Mouse (Mus musculus) kidney, adult 11 months (tissue): ENCODE data around the gene Patl1.
"Not testable (repeated sequence)": the region's sequence is repeated elsewhere in the genome, so short reads cannot be mapped to it uniquely, and the experiment has no call there.

Source experiments
- DNase-seq: peaks from one replicate; pipeline ENCODE4 v3.0.0; 2022

The Patl1 gene

DNA sequence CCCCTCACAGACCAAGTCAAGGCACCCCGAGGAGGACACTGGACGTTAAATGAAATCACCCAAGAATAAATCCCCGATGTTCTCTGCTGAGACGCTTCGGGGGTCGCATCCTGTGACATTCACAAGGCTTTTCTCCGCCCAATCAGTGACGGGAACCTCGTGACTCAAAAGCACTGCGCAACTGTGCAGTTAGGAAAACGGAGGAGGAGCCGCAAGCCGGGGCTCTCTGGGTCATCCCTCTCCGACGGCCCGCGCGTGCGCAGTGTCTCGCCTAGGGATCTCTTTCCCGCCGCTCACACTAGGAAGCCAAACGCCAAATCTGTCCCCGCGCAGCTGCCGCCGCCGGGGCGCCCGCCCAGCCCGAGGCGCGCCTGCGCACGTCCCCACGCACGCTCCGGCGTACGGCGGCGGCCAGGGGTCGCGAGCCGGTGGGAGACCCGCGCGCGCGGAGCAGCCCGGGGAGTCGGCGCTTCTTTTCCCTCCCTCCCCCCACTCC lies at the start of gene Patl1:
Gene Patl1, plus strand, starts transcription at position 363 of the 496 bp plus-strand sequence.
- peak; percentile 98 for DNase-seq

GRCm38 (mm10) chr19:11867837-11868236 lies 44.4 kb upstream of the Patl1 start:
- DNase-seq = no peak

DNA sequence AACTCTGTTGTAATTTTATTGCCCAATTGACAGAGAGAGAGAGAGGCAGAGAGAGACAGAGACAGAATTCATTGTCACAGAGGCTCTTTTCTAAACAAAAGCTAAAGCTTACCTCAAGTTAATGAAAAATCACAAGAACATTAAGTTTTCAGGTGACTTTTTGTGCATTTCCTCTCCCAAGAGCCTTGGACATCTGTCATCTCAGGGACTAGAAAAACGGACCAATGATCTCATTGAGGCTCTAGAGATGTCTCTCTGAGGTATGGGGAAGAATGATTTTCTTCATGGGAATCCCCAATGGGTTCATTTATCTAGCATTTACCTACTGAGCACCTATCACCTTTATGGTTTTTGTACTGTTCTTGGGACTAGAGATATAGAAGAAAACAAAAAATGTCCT lies 37.2 kb upstream of the Patl1 start, which contains the start of gene Olfr1419:
Gene Olfr1419, minus strand, starts transcription at position 101 of the 400 bp plus-strand sequence.
- DNase-seq = no peak

- DNase-seq = not testable (repeated sequence)
Measured at GRCm38 (mm10) chr19:11878404-11878803, 33.8 kb upstream of the Patl1 start.

- no peak for DNase-seq
Measured at GRCm38 (mm10) chr19:11886265-11886664, 25.9 kb upstream of the Patl1 start, which contains the start of gene Olfr1420. Olfr1420 (plus strand) TSS chr19:11886565.

- DNase-seq = no peak
Measured at GRCm38 (mm10) chr19:11911021-11911420, 1.2 kb upstream of the Patl1 start.

- DNase-seq = no peak
Measured at GRCm38 (mm10) chr19:11911603-11912002, 596 bp upstream of the Patl1 start.

DNA sequence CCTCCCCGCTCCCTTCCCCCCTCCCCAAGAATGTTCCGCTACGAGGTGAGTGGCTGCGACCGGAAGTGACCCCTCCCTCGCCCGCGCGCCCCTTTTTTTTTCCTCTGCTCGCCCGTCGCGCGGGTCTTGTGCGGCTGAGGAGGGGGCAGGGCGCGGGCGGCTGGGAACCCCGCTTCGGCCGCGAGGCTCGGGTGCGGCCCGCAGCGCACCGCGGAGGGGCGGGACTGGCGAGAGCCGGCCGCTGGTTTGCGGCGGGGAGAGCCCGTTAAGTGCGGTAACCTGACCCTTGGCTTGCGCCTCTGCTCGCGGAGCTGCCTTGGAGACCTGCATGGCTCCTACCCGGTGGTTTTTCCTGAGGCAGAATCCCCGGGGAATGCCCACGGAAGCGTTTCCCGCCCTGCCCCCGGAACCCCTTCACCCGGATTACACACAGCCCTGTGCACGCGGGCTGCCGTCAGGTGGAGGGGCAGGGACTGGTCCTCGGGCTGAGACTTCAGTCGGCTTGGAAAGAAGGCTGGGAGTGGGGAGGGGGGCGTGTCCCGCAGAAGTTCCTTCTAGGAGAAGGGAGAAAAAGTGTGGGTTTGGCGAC lies 428 bp downstream of the Patl1 start:
- DNase-seq = peak; percentile 61

DNA sequence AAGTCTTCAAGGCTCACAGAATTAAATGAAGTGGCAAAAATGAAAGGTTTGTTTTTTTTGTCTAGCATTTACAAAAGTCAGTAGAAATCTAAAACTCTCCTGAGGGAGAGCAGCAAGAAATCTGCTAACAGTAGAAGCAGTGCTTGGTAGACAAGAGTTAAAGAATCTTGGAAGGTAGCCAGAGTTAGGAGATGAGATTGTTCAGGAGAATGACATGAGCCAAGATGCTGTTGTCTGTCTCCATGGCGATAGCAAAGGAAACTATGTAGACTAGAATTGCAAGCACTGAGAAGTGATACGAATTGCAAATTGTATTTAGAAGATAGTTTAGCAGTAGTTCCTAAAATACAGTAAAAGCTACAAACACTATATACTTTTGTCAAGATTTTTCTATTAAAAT lies 3.6 kb downstream of the Patl1 start:
- no peak for DNase-seq

- no peak for DNase-seq
Measured at GRCm38 (mm10) chr19:11922068-11922467, 9.9 kb downstream of the Patl1 start.

DNA sequence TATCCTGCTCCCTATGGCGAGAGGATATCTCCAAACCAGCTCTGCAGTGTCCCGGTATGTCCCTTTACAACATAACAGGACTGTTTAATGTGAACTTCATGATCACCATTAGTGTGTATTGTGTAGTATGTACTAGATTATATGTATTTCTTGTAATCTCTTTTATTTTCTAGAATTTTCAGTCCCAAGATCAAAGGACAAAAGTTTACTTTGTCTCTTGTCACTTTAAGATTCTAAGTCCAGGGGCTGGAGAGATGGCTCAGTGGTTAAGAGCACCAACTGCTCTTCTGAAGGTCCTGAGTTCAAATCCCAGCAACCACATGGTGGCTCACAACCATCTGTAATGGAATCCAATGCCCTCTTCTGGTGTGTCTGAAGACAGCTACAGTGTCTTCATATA lies 10.3 kb downstream of the Patl1 start:
- DNase-seq = not testable (repeated sequence)

DNA sequence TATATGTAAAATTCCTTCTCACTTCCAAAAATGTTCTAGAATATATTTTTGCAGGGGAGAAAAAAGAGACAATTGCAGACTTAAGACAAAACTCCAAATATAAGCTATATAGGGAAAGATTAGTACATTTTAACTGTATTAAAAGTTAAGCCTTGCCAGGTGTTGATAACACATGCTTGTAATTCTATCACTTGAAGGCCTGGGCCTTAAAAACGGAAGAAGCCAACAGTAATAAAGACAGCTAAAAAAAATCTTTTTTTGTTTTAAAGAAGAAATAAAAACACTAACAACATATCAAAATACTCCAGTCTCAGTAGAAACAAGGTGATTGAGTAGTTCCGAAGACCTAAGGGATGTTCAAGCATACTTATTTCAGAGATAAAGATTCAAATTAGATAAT lies 14.2 kb downstream of the Patl1 start:
- no peak for DNase-seq

DNA sequence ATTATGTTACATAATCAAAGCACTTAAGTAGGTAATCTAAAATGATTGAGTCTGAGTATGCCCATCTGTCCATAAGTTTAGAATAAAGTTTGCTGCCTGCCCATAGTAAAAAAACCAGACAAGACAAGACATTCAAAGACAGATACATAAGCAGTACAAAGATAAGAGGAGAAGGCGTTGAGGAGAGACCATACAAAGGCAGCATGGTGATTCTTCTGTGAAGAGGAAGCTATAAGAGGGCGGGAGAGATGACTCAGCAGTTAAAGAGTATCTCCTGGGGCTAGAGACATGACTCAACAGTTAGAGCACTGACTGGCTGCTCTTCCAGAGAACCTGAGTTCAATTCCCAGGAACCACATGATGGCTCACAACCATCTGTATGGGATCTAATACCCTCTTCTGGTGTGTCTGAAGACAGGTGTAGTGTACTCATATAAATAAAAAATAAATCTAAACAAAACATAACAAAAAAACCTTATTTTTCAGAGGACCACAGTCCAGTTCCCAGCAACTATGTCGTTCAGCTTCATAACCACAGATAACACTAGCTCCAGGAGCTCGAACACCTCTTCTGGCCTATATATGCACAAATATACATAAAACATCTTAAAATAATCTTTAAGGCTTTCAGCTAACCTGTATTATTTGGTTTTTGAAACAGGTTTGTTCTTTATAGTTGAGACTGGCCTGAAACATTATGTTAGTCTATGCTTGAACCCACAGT lies 16.0 kb downstream of the Patl1 start:
- no peak for DNase-seq

GRCm38 (mm10) chr19:11946460-11946859 lies 34.3 kb downstream of the Patl1 start:
- not testable (repeated sequence) for DNase-seq

- DNase-seq = no peak
Measured at GRCm38 (mm10) chr19:11949878-11950277, 37.7 kb downstream of the Patl1 start.

GRCm38 (mm10) chr19:11950747-11951146 lies 38.5 kb downstream of the Patl1 start:
- no peak for DNase-seq

GRCm38 (mm10) chr19:11954206-11954605 lies 42.0 kb downstream of the Patl1 start:
- no peak for DNase-seq

DNA sequence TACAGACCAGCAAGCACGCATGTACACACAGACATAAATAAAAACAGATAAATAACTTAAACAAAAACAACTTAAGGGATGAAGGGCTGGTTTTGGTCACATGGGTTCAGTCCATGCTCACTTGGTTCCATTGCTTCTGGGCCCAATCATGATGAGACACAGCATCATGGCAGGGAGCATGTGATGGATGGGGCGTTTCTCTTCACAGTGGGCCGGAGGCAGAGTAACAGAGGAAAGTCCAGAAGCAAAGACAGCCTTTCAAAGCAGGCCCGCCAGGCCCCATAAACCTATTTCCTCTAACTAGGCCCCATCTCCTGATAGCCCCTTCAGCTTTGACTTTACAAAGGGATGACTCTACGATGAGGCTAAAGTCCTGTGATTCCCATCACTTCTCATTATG lies 44.4 kb downstream of the Patl1 start:
- no peak for DNase-seq

GRCm38 (mm10) chr19:11957396-11957795 lies 45.2 kb downstream of the Patl1 start:
- DNase-seq = no peak

DNA sequence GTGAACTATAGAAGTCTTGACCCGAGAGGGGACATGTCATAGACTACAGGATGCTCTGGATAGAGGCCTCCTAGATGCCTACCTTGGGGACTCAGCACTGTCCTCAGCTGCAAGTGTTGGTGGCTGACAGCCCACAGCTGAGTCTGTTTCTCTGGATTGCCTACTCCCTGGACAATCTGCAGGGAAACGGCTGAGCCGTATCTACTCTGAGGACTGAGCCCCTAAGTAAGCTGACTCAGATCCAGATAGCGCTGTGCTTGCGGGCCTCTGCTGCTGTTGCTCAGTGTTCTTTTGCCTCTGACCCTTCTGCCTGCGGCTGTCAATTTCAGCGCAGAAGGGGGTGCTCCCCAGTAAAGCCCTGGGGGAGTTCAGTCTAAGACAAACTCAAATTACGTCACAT lies 45.6 kb downstream of the Patl1 start:
- no peak for DNase-seq

DNA sequence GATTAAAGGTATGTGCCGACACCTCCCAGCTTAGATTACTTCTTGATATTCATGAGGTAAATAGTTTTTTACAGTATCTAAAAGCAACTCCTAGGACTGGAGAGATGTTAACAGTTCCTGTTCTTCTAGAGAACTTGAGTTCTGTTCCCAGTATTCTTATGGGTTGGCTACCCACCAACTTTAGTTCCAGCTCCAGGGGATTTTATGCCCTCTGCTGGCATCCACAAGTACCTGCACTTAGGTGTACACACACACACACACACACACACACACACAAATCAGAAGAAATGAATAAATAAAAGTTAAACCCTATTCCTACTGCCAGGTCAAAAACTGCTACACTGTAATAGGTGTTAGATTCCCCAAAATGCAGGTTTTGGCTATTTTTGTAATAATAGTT lies 52.1 kb downstream of the Patl1 start:
- no peak for DNase-seq

GRCm38 (mm10) chr19:11965023-11965942 lies 53.1 kb downstream of the Patl1 start, which contains the start of gene Osbp:
Osbp (plus strand) TSS chr19:11965941.
- peak; percentile 100 for DNase-seq

- DNase-seq = peak; percentile 67
Measured at GRCm38 (mm10) chr19:11966201-11966636, 54.0 kb downstream of the Patl1 start.
